Mouse (Mus musculus) bone marrow, adult 2 months (tissue): ENCODE measurements around the gene Lhx9.

Source experiments
- CTCF ChIP-seq: fragments of 200-500 bp; IDR thresholded peaks from 2 replicates; pipeline ENCODE4 v1.5.1; 2011; ENCODE audit warnings: low read length, control low read depth; ENCODE audit not compliant: control insufficient read depth, insufficient read depth
- POLR2A ChIP-seq: fragments of 200-500 bp; IDR thresholded peaks from 2 replicates; pipeline ENCODE4 v1.6.1; 2011; ENCODE audit warnings: low read depth, mild to moderate bottlenecking, control low read depth, low read length, borderline replicate concordance; ENCODE audit not compliant: control insufficient read depth

- TF ChIP-seq POLR2A: no peak
- no peak for TF ChIP-seq CTCF
Observed at GRCm38 (mm10) chr1:138841306-138842095, 6.9 kb downstream of the Lhx9 start.
